Mouse (Mus musculus): Measurements from ENCODE around the gene Ror1. TPM values are rescaled to one million over a fixed set of nuclear protein-coding genes. Genes with fewer than 3 reads are reported as not detected.

The Ror1 gene
- polyA plus RNA-seq, 1 experiment from 2014 or later, result 2.6 TPM

GRCm38 (mm10) chr4:100283171-100283880 is 187.7 kb downstream of the Ror1 start:
- Histone ChIP-seq H3K4me3 (ENCODE audit: low read depth, low read length) (no peak overlapping the region), H3K27ac (replicated peaks) (no peak overlapping the region), H3K9ac (ENCODE audit: low read length) (no peak overlapping the region), H3K36me3 (ENCODE audit: control insufficient read depth, insufficient read depth, low read length) (no peaks in the 10 kb centered on the region), H3K4me1 (replicated peaks; ENCODE audit: control insufficient read depth, insufficient read depth) (no peaks in the 10 kb centered on the region), H3K4me2 (replicated peaks; ENCODE audit: low read depth) (no peak overlapping the region), H3K9me3 (ENCODE audit: control insufficient read depth, low read length) (no peaks in the 10 kb centered on the region), H3K27me3 (ENCODE audit: control insufficient read depth, insufficient read depth, low read length) (no peaks in the 10 kb centered on the region)
- 42% methylated on average over 8 of the region's 8 CpGs for WGBS
- ATAC-seq (ENCODE audit: low FRiP score, low TSS enrichment), result no peak; the same call in 1 of the 2 replicates
- TF ChIP-seq CTCF (IDR thresholded peaks at IDR 0.05; ENCODE audit: low read depth) (no peak), EP300 (optimal IDR thresholded peaks at IDR 0.05) (no peak)
- no peak for DNase-seq (ENCODE audit: low spot score)

GRCm38 (mm10) chr4:100284528-100284927 is 188.9 kb downstream of the Ror1 start:
- H3K4me3 ChIP-seq (ENCODE audit: low read depth, low read length), result no peak overlapping the region
- WGBS, result 73% methylated on average over 6 of the region's 6 CpGs
- H3K4me1 ChIP-seq (replicated peaks; ENCODE audit: control insufficient read depth, insufficient read depth), result no peaks in the 10 kb centered on the region
- DNase-seq (ENCODE audit: low spot score) (no peak), ATAC-seq (ENCODE audit: low FRiP score, low TSS enrichment) (no peak)
- no peak overlapping the region for H3K9ac ChIP-seq (ENCODE audit: low read length)
- H3K27me3 ChIP-seq (ENCODE audit: control insufficient read depth, insufficient read depth, low read length), result no peaks in the 10 kb centered on the region
- H3K36me3 ChIP-seq (ENCODE audit: control insufficient read depth, insufficient read depth, low read length), result no peaks in the 10 kb centered on the region
- no peak overlapping the region for H3K4me2 ChIP-seq (replicated peaks; ENCODE audit: low read depth)
- no peak for TF ChIP-seq EP300 (optimal IDR thresholded peaks at IDR 0.05)
- TF ChIP-seq CTCF (IDR thresholded peaks at IDR 0.05; ENCODE audit: low read depth), result no peak
- no peaks in the 10 kb centered on the region for H3K9me3 ChIP-seq (ENCODE audit: control insufficient read depth, low read length)
- no peak overlapping the region for H3K27ac ChIP-seq (replicated peaks)

- no peaks in the 10 kb centered on the region for H3K36me3 ChIP-seq (ENCODE audit: control insufficient read depth, insufficient read depth, low read length)
- H3K27ac ChIP-seq (replicated peaks), result no peak overlapping the region
- no peak for DNase-seq (ENCODE audit: low spot score)
- TF ChIP-seq CTCF (IDR thresholded peaks at IDR 0.05; ENCODE audit: low read depth) (no peak), EP300 (optimal IDR thresholded peaks at IDR 0.05) (no peak)
- ATAC-seq (ENCODE audit: low FRiP score, low TSS enrichment), result no peak
- H3K9ac ChIP-seq (ENCODE audit: low read length), result no peak overlapping the region
- no peaks in the 10 kb centered on the region for H3K27me3 ChIP-seq (ENCODE audit: control insufficient read depth, insufficient read depth, low read length)
- 54% methylated on average over 7 of the region's 7 CpGs for WGBS
- H3K4me2 ChIP-seq (replicated peaks; ENCODE audit: low read depth), result no peak overlapping the region
- H3K4me3 ChIP-seq (ENCODE audit: low read depth, low read length), result no peak overlapping the region
- no peaks in the 10 kb centered on the region for H3K4me1 ChIP-seq (replicated peaks; ENCODE audit: control insufficient read depth, insufficient read depth)
- H3K9me3 ChIP-seq (ENCODE audit: control insufficient read depth, low read length), result no peaks in the 10 kb centered on the region
Measured at GRCm38 (mm10) chr4:100286111-100286541, 190.5 kb downstream of the Ror1 start.

- DNase-seq (ENCODE audit: low spot score), result no peak
Measured at GRCm38 (mm10) chr4:100286800-100287199, 191.2 kb downstream of the Ror1 start.

GRCm38 (mm10) chr4:100287829-100288228 is 192.2 kb downstream of the Ror1 start:
- 38% methylated on average over 4 of the region's 4 CpGs for WGBS
- Histone ChIP-seq H3K27ac (replicated peaks) (no peak overlapping the region), H3K4me1 (replicated peaks; ENCODE audit: control insufficient read depth, insufficient read depth) (no peaks in the 10 kb centered on the region), H3K4me2 (replicated peaks; ENCODE audit: low read depth) (no peak overlapping the region), H3K36me3 (ENCODE audit: control insufficient read depth, insufficient read depth, low read length) (no peaks in the 10 kb centered on the region), H3K9me3 (ENCODE audit: control insufficient read depth, low read length) (no peaks in the 10 kb centered on the region), H3K9ac (ENCODE audit: low read length) (no peak overlapping the region), H3K4me3 (ENCODE audit: low read depth, low read length) (no peak overlapping the region), H3K27me3 (ENCODE audit: control insufficient read depth, insufficient read depth, low read length) (no peaks in the 10 kb centered on the region)
- DNase-seq (ENCODE audit: low spot score) (no peak), ATAC-seq (ENCODE audit: low FRiP score, low TSS enrichment) (no peak)
- no peak for TF ChIP-seq EP300 (optimal IDR thresholded peaks at IDR 0.05)
- no peak for TF ChIP-seq CTCF (IDR thresholded peaks at IDR 0.05; ENCODE audit: low read depth)

More at GRCm38 (mm10) chr4:100286800-100287199, 191.2 kb downstream of the Ror1 start:
- Histone ChIP-seq H3K4me1 (replicated peaks; ENCODE audit: control insufficient read depth, insufficient read depth) (no peaks in the 10 kb centered on the region), H3K4me2 (replicated peaks; ENCODE audit: low read depth) (no peak overlapping the region), H3K36me3 (ENCODE audit: control insufficient read depth, insufficient read depth, low read length) (no peaks in the 10 kb centered on the region), H3K4me3 (ENCODE audit: low read depth, low read length) (no peak overlapping the region), H3K9me3 (ENCODE audit: control insufficient read depth, low read length) (no peaks in the 10 kb centered on the region), H3K27me3 (ENCODE audit: control insufficient read depth, insufficient read depth, low read length) (no peaks in the 10 kb centered on the region), H3K27ac (replicated peaks) (no peak overlapping the region), H3K9ac (ENCODE audit: low read length) (no peak overlapping the region)
- ATAC-seq (ENCODE audit: low FRiP score, low TSS enrichment), result no peak
- no peak for TF ChIP-seq EP300 (optimal IDR thresholded peaks at IDR 0.05)
- no peak for TF ChIP-seq CTCF (IDR thresholded peaks at IDR 0.05; ENCODE audit: low read depth)

GRCm38 (mm10) chr4:100291015-100291651 is 195.5 kb downstream of the Ror1 start:
- Histone ChIP-seq H3K4me1 (replicated peaks; ENCODE audit: control insufficient read depth, insufficient read depth) (no peaks in the 10 kb centered on the region), H3K27me3 (ENCODE audit: control insufficient read depth, insufficient read depth, low read length) (no peaks in the 10 kb centered on the region), H3K4me3 (ENCODE audit: low read depth, low read length) (no peak overlapping the region), H3K27ac (replicated peaks) (no peak overlapping the region), H3K4me2 (replicated peaks; ENCODE audit: low read depth) (no peak overlapping the region), H3K9ac (ENCODE audit: low read length) (no peak overlapping the region), H3K36me3 (ENCODE audit: control insufficient read depth, insufficient read depth, low read length) (no peaks in the 10 kb centered on the region), H3K9me3 (ENCODE audit: control insufficient read depth, low read length) (no peaks in the 10 kb centered on the region)
- ATAC-seq (ENCODE audit: low FRiP score, low TSS enrichment), result no peak
- WGBS, result 74% methylated on average over 5 of the region's 5 CpGs
- DNase-seq (ENCODE audit: low spot score), result no peak
- TF ChIP-seq CTCF (IDR thresholded peaks at IDR 0.05; ENCODE audit: low read depth) (no peak), EP300 (optimal IDR thresholded peaks at IDR 0.05) (no peak)

All from stomach, postnatal 0 days (tissue).